Mouse (Mus musculus) limb, embryonic 12.5 days (tissue): ENCODE data around the gene Il33. TPM values are rescaled to one million over a fixed set of nuclear protein-coding genes. Genes with fewer than 3 reads are reported as not detected.

Experiments used
- ATAC-seq: fragments of 200-750 bp; cut with Nextera tagmentation; 2 replicates; pipeline ENCODE4 v1.8.0; 2017; ENCODE audit warnings: low read depth, moderate TSS enrichment; ENCODE audit not compliant: insufficient number of reproducible peaks, insufficient read depth, low FRiP score, low TSS enrichment
- H3K27ac ChIP-seq: fragments of 300-500 bp; sonication (generic); 2 replicates; pipeline ENCODE4 v1.5.1; 2016; ENCODE audit warnings: mild to moderate bottlenecking, moderate library complexity
- H3K27me3 ChIP-seq: fragments of 300-500 bp; sonication (generic); 2 replicates; pipeline ENCODE4 v1.6.1; 2016; ENCODE audit warnings: mild to moderate bottlenecking, moderate library complexity
- H3K36me3 ChIP-seq: fragments of 300-500 bp; sonication (generic); 2 replicates; pipeline ENCODE4 v1.6.1; 2016; ENCODE audit warnings: mild to moderate bottlenecking, moderate library complexity
- H3K4me1 ChIP-seq: fragments of 300-500 bp; sonication (generic); replicated peaks from 2 replicates; pipeline ENCODE4 v1.6.1; 2016
- H3K4me2 ChIP-seq: fragments of 300-500 bp; sonication (generic); 2 replicates; pipeline ENCODE4 v1.6.1; 2016; ENCODE audit warnings: mild to moderate bottlenecking, moderate library complexity
- H3K4me3 ChIP-seq: fragments of 300-500 bp; sonication (generic); replicated peaks from 2 replicates; pipeline ENCODE4 v1.5.1; 2016; ENCODE audit warnings: mild to moderate bottlenecking
- H3K9ac ChIP-seq: fragments of 300-500 bp; sonication (generic); replicated peaks from 2 replicates; pipeline ENCODE4 v1.6.1; 2016; ENCODE audit warnings: mild to moderate bottlenecking, moderate library complexity
- H3K9me3 ChIP-seq: fragments of 300-500 bp; sonication (generic); 2 replicates; pipeline ENCODE4 v1.6.1; 2016; ENCODE audit warnings: mild to moderate bottlenecking, moderate library complexity
- WGBS: fragments of 180-500 bp; shearing (Covaris S2); methylation state at CpG from one replicate; pipeline ENCODE4 v1.1.7; 2016; 5-methylcytosine and 5-hydroxymethylcytosine counted together
- polyA plus RNA-seq: library from polyadenylated mRNA; unstranded; fragments of >200 nt; fragmentation: Nextera tagmentation; extraction: Ambion mirVana; gene quantifications from 2 replicates; pipeline ENCODE4 v1.2.1, GENCODE M21; 2016

The Il33 gene
- polyA plus RNA-seq, 1 experiment from 2014 or later: 0.13 TPM

- 90% methylated on average over 2 of the region's 2 CpGs for WGBS
- Histone ChIP-seq H3K27me3 (no peaks in the 10 kb centered on the region; the same call in 1 of the 2 replicates), H3K36me3 (no peaks in the 10 kb centered on the region), H3K9me3 (no peaks in the 10 kb centered on the region), H3K27ac (no peak overlapping the region), H3K4me1 (no peaks in the 10 kb centered on the region), H3K4me2 (no peak overlapping the region), H3K9ac (no peak overlapping the region), H3K4me3 (no peak overlapping the region)
- ATAC-seq: no peak
Observed at GRCm38 (mm10) chr19:29955454-29955853, 30.5 kb downstream of the Il33 start.

DNA sequence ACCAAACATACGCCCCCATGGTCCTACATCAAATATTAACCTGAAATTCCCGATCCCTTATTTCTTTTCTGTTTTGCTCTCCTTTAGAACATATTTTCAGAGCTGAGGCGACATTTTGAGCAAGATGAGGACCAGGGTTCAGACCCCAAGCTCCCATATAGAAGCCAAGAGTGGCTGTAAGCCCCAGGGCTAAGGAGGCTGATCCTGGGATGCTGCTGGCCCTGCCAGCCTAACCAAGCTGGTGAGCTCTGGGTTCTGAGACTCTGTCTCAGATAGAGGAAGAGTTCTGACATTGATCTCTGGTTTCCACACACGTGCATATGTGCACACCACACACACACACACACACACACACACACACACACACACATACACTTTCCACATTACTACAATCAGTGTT lies 36.0 kb downstream of the Il33 start:
- 82% methylated on average over 4 of the region's 4 CpGs for WGBS
- Histone ChIP-seq H3K9me3 (peaks cover under 1% of the 10 kb centered on the region; the same call in 1 of the 2 replicates), H3K4me3 (no peak overlapping the region), H3K4me1 (no peaks in the 10 kb centered on the region), H3K36me3 (no peaks in the 10 kb centered on the region), H3K27ac (no peak overlapping the region), H3K9ac (no peak overlapping the region), H3K4me2 (no peak overlapping the region), H3K27me3 (no peaks in the 10 kb centered on the region)
- no peak for ATAC-seq

DNA sequence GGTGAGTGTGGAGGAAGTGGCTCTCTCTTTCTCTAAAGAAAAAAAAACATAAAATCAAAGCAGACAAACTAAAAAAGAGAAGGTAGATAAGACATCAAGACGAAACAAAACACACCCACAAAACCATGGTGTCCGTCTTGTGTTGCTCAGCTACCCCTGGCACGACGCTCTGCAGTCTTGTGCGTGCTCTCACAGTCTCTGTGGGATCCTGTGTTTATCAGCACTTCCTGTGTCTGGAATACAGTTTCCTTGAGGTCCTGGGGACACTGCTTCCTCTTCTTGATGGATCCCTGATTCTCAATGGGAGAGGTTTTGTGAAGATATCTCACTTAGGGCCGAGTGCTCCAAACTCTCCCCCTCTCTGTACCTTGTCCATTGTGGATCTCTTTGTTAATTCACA lies 36.9 kb downstream of the Il33 start:
- Histone ChIP-seq H3K27ac (no peak overlapping the region), H3K36me3 (no peaks in the 10 kb centered on the region), H3K9ac (no peak overlapping the region), H3K4me3 (no peak overlapping the region), H3K4me1 (no peaks in the 10 kb centered on the region), H3K27me3 (no peaks in the 10 kb centered on the region), H3K4me2 (no peak overlapping the region), H3K9me3 (peaks cover 10% of the 10 kb centered on the region)
- WGBS: 90% methylated on average over 6 of the region's 6 CpGs
- no peak for ATAC-seq

DNA sequence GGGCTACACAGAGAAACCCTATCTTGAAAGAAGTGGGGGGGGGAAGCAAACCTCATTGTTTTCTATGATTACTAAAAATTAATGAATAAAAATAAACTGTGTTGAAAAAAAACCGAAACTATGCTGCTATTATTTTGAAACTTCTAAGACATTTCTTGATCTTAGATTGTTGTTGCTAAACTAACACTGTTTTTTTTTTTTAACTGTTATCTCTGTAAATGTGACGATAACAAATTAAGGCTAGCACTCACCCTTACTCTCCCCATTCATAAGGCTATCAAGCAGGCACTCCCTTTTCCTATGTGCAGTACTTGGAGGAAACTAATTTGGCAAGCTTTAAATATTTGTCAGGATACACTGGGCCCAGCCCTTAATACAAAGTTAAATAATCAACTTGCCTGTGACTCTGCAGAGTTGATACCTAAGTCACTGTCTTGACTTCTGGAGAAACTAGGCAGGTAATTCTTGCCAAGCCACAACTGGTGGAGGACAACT lies 38.7 kb downstream of the Il33 start:
- no peak for ATAC-seq
- no peak overlapping the region for H3K27ac ChIP-seq
- WGBS: 96% methylated on average over 2 of the region's 2 CpGs
- H3K9me3 ChIP-seq: peaks cover 13% of the 10 kb centered on the region
- H3K9ac ChIP-seq: no peak overlapping the region
- no peaks in the 10 kb centered on the region for H3K27me3 ChIP-seq
- H3K36me3 ChIP-seq: no peaks in the 10 kb centered on the region
- H3K4me2 ChIP-seq: no peak overlapping the region
- H3K4me1 ChIP-seq: no peaks in the 10 kb centered on the region
- no peak overlapping the region for H3K4me3 ChIP-seq

DNA sequence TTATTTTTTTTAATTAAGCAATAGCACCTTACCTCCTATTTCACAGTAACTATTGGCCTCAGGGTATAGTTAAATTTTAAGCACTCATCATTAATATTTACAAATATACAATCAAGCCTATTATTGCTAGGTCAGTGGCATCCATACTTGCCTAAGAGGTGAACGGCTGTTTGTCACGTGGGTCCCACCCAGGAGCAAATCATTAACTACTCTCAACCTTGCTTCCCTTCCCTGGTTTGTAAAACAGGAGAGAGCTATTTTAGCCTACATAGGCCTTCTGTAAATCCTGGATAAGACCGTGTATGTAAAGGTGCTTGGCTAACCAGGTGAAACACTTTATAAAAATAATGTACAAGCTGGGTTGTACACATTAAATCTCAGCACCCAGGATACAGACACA lies 43.0 kb downstream of the Il33 start:
- Histone ChIP-seq H3K9me3 (peaks cover 13% of the 10 kb centered on the region), H3K4me3 (no peak overlapping the region), H3K27ac (no peak overlapping the region), H3K4me2 (no peak overlapping the region), H3K36me3 (no peaks in the 10 kb centered on the region), H3K4me1 (no peaks in the 10 kb centered on the region), H3K27me3 (no peaks in the 10 kb centered on the region), H3K9ac (no peak overlapping the region)
- WGBS: 90% methylated on average over 3 of the region's 3 CpGs
- ATAC-seq: no peak

DNA sequence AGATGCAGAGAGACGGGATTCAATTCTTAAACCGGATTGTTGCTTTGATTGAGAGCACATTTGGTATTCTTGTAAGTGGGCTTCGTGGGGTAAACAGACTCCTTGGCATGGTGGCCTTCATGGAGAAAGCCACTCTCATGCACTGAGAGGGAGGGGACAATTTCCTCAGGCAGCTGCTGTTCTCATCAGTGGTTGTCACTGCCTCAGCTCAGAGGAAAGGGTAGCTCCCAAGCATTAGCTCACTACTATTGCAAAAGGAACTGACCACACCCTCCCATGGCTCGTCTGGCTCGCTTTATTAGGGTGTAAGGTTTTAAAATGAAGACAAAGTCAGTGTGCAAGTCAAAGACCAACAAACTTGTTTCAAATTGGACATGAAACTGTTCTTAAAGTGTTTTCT lies 48.5 kb downstream of the Il33 start:
- H3K4me2 ChIP-seq: no peak overlapping the region
- H3K9ac ChIP-seq: no peak overlapping the region
- H3K4me3 ChIP-seq: no peak overlapping the region
- H3K4me1 ChIP-seq: no peaks in the 10 kb centered on the region
- no peak for ATAC-seq
- no peak overlapping the region for H3K27ac ChIP-seq
- H3K36me3 ChIP-seq: no peaks in the 10 kb centered on the region
- no peaks in the 10 kb centered on the region for H3K9me3 ChIP-seq
- 71% methylated on average over 5 of the region's 5 CpGs for WGBS
- no peaks in the 10 kb centered on the region for H3K27me3 ChIP-seq

GRCm38 (mm10) chr19:29978847-29979246 lies 53.9 kb downstream of the Il33 start:
- H3K9me3 ChIP-seq: no peaks in the 10 kb centered on the region
- WGBS: 71% methylated on average over 2 of the region's 2 CpGs
- H3K36me3 ChIP-seq: no peaks in the 10 kb centered on the region
- H3K4me2 ChIP-seq: no peak overlapping the region
- no peaks in the 10 kb centered on the region for H3K4me1 ChIP-seq
- ATAC-seq: no peak
- H3K27ac ChIP-seq: no peak overlapping the region
- no peak overlapping the region for H3K9ac ChIP-seq
- no peak overlapping the region for H3K4me3 ChIP-seq
- no peaks in the 10 kb centered on the region for H3K27me3 ChIP-seq

GRCm38 (mm10) chr19:29979452-29980089 lies 54.7 kb downstream of the Il33 start:
- no peak overlapping the region for H3K9ac ChIP-seq
- H3K4me3 ChIP-seq: no peak overlapping the region
- WGBS: 69% methylated on average over 8 of the region's 8 CpGs
- H3K36me3 ChIP-seq: no peaks in the 10 kb centered on the region
- H3K4me2 ChIP-seq: no peak overlapping the region
- no peak for ATAC-seq
- H3K4me1 ChIP-seq: no peaks in the 10 kb centered on the region
- H3K27ac ChIP-seq: no peak overlapping the region
- H3K27me3 ChIP-seq: no peaks in the 10 kb centered on the region
- H3K9me3 ChIP-seq: no peaks in the 10 kb centered on the region

DNA sequence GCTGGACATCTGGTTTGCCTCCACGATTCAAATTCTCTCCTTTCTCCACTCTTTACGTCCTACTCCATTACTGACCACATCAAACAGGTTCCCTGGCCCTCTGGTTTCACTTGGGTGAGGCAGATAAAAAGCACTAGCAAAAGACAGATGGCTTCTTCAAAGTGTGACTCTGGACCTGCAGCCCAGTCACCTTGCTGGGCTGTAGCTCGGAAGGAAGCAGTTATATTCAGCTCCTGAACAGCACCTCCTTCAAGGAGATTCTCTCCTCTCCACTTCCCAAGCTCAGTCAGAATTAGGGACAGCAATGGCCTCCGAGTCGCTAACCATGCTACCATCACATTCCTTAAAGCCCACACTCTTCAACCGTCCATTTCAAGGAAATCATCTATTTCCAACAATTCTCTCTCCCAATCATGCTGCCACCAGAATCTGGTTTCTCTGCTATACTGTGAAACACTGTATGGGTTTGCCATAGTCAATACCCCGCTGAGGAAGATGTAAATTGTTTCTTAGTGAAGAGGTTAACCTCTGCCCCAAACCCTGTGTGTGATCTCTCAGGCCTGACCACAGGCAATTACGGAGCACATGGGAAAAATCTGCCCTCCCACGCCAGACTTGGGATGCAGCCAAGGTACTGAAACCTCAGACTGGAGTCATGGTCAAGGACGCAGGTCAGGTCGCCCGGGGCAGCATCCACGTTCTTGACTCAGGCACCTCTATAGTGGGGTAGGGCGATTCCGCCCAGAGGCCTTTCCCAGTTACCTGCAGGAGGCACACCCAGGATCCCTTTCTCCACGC lies 59.5 kb downstream of the Il33 start:
- Histone ChIP-seq H3K9ac (no peak overlapping the region), H3K9me3 (no peaks in the 10 kb centered on the region), H3K4me2 (no peak overlapping the region), H3K27me3 (no peaks in the 10 kb centered on the region), H3K4me1 (no peaks in the 10 kb centered on the region), H3K4me3 (no peak overlapping the region), H3K27ac (no peak overlapping the region), H3K36me3 (no peaks in the 10 kb centered on the region)
- ATAC-seq: no peak
- 76% methylated on average over 16 of the region's 16 CpGs for WGBS

- Histone ChIP-seq H3K27ac (no peak overlapping the region), H3K4me2 (no peak overlapping the region), H3K4me3 (no peak overlapping the region), H3K9ac (no peak overlapping the region), H3K27me3 (no peaks in the 10 kb centered on the region), H3K9me3 (no peaks in the 10 kb centered on the region), H3K4me1 (no peaks in the 10 kb centered on the region), H3K36me3 (no peaks in the 10 kb centered on the region)
- ATAC-seq: no peak
- WGBS: 89% methylated on average over 12 of the region's 12 CpGs
Observed at GRCm38 (mm10) chr19:29986464-29987091, 61.7 kb downstream of the Il33 start.
